Mouse (Mus musculus) gastrocnemius, postnatal 4 days (tissue): ENCODE results near the gene Prrg2. TPM values are rescaled to one million over a fixed set of nuclear protein-coding genes. Genes with fewer than 3 reads are reported as not detected.
A peak's percentile ranks its signal among the peaks of the same experiment; 100 is the strongest.
"Not testable (repeated sequence)": the region's sequence is repeated elsewhere in the genome, so short reads cannot be mapped to it uniquely, and the experiment has no call there.

Experiments used
- DNase-seq, 2 experiments: peaks; one replicate each; pipeline ENCODE4 v3.0.0; 2021 to 2022; ENCODE audit warnings: low spot score in 2 of 2, mixed read lengths in 2 of 2
- long read RNA-seq, 2 experiments: library from polyadenylated mRNA; stranded (forward); transcript quantifications; one replicate each; pipeline ENCODE4 v2.0.0; 2021
- total RNA-seq, 2 experiments: library from RNA; stranded (reverse); gene quantifications; 2 replicates each; pipeline ENCODE4 v1.2.3; 2021

Prrg2 gene
- 10 to 100 TPM; 11.7 to 12.3 TPM for total RNA-seq
- long read RNA-seq, experiment 1, transcript Prrg2-208 (8 exons, 1,623 nt): major isoform, 9 of 20 reads
- long read RNA-seq, experiment 1, partial matches to known transcripts: 2 of 20 reads
- long read RNA-seq, experiment 1, other reads (novel, unspliced or antisense): 6 of 20 reads
- long read RNA-seq, experiment 2, partial matches to known transcripts: 1 of 16 reads
- long read RNA-seq, experiment 2, other reads (novel, unspliced or antisense): 11 of 16 reads

DNA sequence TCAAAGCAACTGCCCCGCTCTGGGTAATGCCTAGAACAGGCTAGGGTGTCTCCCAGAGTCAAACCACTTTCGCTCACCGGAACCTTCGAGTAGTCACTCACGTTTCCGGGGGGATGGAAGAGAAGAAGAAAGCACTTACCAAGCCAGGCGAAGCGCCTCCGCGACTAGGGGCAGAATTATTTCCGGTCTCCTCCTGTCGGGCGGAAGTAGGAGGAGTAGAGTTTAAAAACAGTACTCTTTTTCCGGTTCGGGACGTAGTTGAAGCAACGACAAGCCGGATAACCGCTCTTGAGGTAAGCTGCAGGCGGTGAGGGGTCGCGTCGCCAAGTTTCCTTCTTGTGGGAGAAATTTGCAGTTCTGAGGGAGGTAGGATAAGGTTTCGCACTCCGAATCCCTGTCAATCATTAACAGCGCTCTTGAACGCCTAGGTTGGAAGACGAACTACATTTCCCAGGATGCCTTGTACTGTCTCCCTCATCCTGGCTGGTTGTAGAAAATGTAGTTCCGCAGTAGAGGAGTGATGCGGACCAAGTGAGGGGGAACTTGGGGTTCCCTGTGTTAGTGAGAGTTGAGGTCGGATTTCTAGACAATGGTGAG, at the start of gene Prrg2, which contains the start of gene Nosip:
Gene Prrg2 (minus strand): TSS at position 439 of the 597 bp plus-strand sequence.
Gene Nosip (plus strand): TSS at position 191 of the 597 bp plus-strand sequence.
- DNase-seq: peak; percentile 81 to 90

GRCm38 (mm10) chr7:45111940-45112339, 49.5 kb upstream of the Prrg2 start:
- DNase-seq: no peak

DNA sequence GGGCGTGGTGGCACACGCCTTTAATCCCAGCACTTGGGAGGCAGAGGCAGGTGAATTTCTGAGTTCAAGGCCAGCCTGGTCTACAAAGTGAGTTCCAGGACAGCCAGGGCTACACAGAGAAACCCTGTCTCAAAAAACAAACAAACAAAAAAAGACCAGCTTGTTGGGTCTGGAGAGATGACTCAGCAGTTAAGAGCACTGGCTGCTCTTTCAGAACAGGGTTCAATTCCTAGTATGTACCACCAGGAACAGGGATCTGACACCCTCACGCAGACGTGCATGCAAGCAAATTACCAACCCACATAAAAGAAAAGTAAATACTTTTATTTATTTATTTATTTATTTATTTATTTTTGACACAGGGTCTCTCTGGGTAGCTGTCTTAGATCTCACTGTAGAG, 47.6 kb upstream of the Prrg2 start:
- not testable (repeated sequence) for DNase-seq

DNA sequence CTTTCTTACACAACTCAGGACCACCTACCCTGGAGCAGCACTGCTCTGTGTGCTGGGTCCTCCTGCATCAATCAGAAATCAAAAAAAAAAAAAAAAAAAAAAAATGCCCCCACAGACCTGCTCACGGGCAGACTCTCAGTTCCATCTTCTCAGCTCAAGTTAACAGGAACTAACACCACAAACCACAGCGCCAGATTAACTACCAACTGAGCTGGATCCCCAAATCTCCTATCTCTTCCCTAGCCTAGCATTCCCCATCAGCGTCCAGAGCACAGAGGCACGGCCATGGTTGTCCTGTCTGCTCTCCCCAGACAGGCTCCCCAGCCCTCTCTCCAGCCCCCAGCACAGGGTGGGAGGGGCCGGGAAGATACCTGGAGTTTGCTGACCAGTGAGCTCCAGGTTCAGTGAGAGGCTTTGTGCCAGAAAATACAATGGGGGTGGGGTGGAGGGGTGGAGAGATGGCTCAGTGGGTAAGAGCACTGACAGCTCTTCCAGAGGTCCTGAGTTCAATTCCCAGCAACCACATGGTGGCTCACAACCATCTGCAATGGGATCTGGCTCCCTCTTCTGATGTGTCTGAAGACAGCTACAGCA, 44.7 kb upstream of the Prrg2 start:
- no peak for DNase-seq

DNA sequence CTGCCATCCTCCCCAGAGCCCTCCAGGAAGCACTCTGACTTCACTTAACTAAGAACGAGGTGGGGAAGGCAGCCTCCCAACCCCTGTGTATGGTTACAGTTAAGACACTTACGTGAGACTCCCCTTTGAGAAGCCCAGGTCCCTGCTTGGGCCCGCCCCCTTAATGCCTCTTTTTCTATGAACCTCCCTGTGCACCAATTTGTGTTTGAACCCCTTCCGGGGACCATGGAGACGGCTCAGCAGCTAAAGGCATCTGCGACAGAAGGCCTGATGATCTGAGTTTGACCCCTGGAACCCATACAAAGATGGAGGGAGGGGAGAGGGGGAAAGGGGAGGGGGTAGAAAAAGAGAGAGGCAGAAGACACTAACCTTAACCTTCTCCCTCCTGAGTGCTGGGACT, 44.0 kb upstream of the Prrg2 start:
- DNase-seq: no peak

DNA sequence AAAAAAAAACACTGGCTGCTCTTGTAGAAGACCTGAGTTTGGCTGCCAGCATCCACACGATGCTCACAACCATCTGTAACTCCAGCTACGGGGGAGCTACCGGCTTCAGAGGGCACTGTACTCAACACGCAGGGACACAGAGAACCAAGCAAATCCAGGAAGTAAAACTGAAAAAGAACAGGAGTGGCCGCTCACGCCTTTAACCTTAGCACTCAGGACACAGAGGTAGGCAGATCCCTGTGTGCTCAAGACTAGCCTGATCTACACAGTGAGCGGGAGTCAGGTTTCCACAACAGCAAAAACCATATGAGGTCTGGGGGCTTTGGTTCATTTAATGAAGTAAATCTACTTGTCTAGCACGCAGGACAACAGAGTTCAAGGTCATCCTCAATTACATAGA, 43.0 kb upstream of the Prrg2 start:
- DNase-seq: no peak

GRCm38 (mm10) chr7:45104941-45105340, 42.5 kb upstream of the Prrg2 start:
- DNase-seq: no peak

DNA sequence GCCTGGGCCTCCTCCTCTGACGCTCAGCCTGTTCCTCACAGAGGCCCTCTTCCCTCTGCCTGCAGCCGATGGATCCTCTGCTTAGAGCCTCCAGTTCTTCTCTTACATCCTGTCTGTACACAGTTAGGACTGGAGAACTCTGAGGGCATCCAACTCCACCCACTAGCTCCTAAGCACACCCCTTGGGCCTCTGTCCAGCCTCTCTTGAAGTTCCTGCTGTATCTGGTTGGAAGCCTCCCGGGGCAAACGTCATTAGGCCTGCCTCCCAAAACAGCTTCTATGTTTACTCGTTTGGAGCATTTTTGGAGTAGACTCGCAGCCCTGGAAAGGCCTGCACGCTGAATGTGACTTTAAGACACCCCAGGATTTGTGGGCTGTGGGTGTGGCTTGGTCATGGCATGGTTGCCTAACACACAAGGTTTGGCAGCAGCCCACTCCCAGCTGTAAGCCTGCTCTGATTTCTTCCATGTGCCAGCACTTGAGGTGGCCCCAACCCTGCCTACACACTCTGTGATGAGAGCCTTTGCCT, 41.2 kb upstream of the Prrg2 start, which contains the start of gene Fcgrt:
Gene Fcgrt (minus strand): TSS at position 200 of the 529 bp plus-strand sequence.
- DNase-seq: peak; percentile 79 to 95

GRCm38 (mm10) chr7:45102940-45103585, 40.6 kb upstream of the Prrg2 start:
- no peak for DNase-seq

DNA sequence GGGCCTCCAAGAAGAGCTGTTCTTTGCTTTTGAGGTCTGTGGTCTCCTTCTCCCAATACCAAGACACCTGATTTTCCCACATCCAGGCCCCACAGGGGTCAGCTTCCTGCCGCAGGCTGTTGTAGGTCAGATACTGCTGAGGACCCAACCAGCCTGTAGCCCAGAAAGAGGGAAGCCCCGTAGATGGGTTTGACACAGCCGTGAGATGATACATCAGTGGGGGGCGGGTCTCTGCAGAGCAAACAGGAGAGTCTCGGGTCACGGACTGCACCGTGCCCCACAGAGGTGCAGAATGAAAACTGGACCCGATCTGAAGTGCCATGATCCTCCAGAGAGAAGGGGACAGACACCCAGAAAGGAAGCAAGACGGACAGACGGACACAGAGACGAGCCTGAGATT, 40.0 kb upstream of the Prrg2 start:
- DNase-seq: no peak

DNA sequence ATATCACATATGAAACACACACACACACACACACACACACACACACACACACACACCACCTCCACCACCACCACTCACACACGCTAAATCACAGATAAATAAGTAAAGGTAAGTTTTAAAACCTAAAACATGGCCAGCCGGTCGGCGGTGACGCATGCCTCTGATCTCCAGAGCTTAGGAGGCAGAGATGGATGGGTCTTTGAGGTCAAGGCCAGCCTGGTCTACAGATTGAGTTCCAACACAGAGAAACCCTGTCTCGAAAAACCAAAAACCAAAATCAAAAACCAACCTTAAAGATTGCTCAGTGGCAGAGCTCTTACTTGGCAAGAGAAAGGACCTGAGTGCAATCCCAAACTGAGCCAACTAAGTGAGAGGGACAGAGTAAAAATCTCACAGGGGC, 37.6 kb upstream of the Prrg2 start:
- no peak for DNase-seq

GRCm38 (mm10) chr7:45098541-45099240, 36.2 kb upstream of the Prrg2 start:
- DNase-seq: no peak

DNA sequence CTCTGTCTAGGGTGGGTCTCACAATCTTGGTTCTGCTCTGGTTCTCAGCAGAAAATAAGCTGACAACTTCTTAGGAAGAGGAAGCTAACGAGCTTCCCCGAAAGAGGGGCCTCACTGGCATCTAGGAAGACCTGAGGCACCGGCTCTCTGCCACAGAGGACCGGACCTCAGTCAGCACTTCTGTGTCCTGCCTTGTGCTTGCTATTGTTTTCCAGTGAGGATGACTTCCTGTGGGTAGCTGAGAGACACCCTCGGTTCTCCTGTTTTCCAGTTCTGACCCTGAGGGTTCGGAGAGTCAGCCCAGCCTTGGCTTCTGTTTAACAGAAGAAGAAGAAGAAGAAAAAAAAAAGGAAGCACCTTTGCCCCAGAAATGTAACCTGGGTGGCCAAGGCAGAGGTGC, 35.0 kb upstream of the Prrg2 start:
- no peak for DNase-seq

GRCm38 (mm10) chr7:45095965-45096364, 33.5 kb upstream of the Prrg2 start:
- not testable (repeated sequence) for DNase-seq

DNA sequence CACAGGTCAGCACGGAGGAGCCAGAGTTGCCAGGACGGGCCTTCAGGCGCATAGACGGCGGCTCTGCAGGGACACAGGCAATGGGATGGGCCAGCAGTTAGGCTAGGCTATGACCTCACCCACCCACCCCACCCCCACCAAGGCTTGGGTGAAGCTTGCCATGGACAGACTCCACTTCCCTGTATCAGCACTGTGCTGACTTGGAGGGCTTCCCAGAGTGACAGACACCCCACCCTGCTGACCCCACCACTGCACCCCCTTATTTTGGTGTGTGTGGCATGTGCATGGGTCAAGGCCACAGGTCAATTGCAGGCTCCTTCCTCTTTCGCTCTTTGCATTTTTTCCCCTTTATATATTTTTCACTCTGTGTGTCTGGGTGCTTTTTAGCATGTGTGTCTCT, 32.9 kb upstream of the Prrg2 start:
- no peak for DNase-seq

GRCm38 (mm10) chr7:45094121-45094520, 31.6 kb upstream of the Prrg2 start:
- DNase-seq: no peak

DNA sequence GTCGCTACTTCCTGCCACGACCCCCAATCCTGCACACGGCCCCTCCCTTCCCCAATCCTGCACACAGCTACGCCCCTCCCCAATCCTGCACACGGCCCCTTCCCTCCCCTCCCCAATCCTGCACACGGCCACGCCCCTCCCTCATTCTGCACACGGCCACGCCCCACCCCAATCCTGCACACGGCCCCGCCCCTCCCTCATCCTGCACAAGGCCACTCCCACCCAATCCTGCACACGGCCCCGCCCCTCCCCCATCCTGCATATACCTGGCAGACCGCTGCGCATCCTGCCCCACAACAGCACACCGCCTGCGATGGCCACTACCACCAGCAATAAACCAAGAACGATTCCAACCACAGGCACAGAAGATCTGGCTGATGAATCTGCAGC, 31.0 kb upstream of the Prrg2 start:
- no peak for DNase-seq

DNA sequence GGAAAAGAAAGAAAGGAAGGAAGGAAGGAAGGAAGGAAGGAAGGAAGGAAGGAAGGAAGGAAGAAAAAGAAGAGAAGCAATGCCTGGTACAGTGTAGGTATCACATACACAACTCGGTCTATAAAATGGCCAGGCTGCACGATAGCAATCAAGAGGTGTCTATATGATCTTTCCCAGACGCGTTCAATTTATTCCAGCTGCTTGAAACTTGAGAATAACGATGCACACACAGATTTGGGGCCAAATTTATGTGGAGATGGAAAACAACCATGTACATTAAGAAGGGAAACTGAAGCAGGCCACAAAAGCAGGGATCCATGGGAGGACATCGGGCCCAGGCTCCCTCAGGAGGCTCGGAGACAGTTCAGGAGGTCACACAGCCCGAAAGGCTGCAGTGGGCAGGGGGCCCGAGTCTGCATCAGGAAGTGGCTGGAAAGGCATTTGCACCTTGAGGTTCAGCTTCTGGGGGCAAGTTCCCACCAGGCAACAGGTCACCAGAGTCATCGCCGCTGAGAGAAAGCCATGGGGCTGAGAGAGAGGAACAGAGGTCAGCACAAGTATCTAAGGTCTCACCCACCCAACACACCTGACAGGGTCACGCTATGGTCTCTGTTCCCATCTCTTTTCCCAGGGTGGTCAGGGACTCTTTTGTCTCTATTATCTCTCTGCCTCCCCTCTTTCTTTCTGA, 30.5 kb upstream of the Prrg2 start:
- DNase-seq: no peak

DNA sequence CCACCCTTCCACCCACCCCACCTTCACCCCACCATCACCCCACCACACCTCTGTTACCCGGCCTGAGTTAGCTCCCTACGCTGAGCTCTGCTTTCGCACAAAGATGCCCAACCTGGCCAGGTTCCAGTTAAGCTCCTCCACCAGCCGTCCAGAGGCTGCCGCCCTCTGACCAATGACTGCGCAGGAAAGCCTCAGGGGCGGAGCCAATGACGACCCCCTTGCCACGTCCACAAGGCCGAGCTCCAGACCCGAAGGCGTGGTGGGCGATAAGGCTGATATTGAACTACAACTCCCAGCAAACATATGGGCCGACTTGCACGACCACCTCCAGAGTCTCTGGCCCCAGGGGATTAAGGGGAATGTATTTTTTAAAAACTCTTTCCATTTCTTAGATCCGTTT, 29.6 kb upstream of the Prrg2 start, which contains the start of gene Rcn3:
Gene Rcn3 (minus strand): TSS at position 174 of the 400 bp plus-strand sequence.
- DNase-seq: peak; percentile 87 to 94
